Mouse (Mus musculus) embryonic facial prominence, embryonic 14.5 days (tissue): ENCODE data around the gene Wdr63. TPM values are rescaled to one million over a fixed set of nuclear protein-coding genes. Genes with fewer than 3 reads are reported as not detected.

ENCODE experiments used
- ATAC-seq: fragments of 200-750 bp; cut with Nextera tagmentation; 2 replicates; pipeline ENCODE4 v1.8.0; 2017; ENCODE audit warnings: low read depth, moderate number of reproducible peaks, moderate TSS enrichment
- DNase-seq: peaks from one replicate; pipeline ENCODE4 v3.0.0-alpha.2; 2015; ENCODE audit warnings: low spot score
- H3K27ac ChIP-seq: fragments of 300-500 bp; sonication (generic); replicated peaks from 2 replicates; pipeline ENCODE4 v1.5.1; 2014; ENCODE audit warnings: low read depth, mild to moderate bottlenecking, low read length, moderate library complexity
- H3K27me3 ChIP-seq: fragments of 300-500 bp; sonication (generic); replicated peaks from 2 replicates; pipeline ENCODE4 v1.6.1; 2014; ENCODE audit warnings: low read length; ENCODE audit not compliant: control insufficient read depth, insufficient read depth
- H3K36me3 ChIP-seq: fragments of 300-500 bp; sonication (generic); 2 replicates; pipeline ENCODE4 v1.6.1; 2014; ENCODE audit warnings: low read length, mixed read lengths; ENCODE audit not compliant: control insufficient read depth, insufficient read depth
- H3K4me1 ChIP-seq: fragments of 300-500 bp; sonication (generic); 2 replicates; pipeline ENCODE4 v1.6.1; 2014; ENCODE audit warnings: antibody characterized with exemption, low read length; ENCODE audit not compliant: control insufficient read depth, insufficient read depth
- H3K4me2 ChIP-seq: fragments of 300-500 bp; sonication (generic); 2 replicates; pipeline ENCODE4 v1.6.1; 2014; ENCODE audit warnings: low read depth, mild to moderate bottlenecking, low read length, moderate library complexity, mixed read lengths
- H3K4me3 ChIP-seq: fragments of 300-500 bp; sonication (generic); 2 replicates; pipeline ENCODE4 v1.5.1; 2014; ENCODE audit warnings: low read depth, mild to moderate bottlenecking, low read length
- H3K9ac ChIP-seq: fragments of 300-500 bp; sonication (generic); 2 replicates; pipeline ENCODE4 v1.6.1; 2014; ENCODE audit warnings: low read depth, mild to moderate bottlenecking, low read length, moderate library complexity, mixed read lengths
- H3K9me3 ChIP-seq: fragments of 300-500 bp; sonication (generic); 2 replicates; pipeline ENCODE4 v1.6.1; 2016; ENCODE audit warnings: low read length; ENCODE audit not compliant: control insufficient read depth
- WGBS: fragments of 180-500 bp; shearing (Covaris S2); extraction: QIAGEN DNeasy Blood & Tissue Kit; methylation state at CpG from one replicate; pipeline ENCODE4 v1.1.7; 2014; 5-methylcytosine and 5-hydroxymethylcytosine counted together
- polyA plus RNA-seq: library from polyadenylated mRNA; unstranded; fragments of >200 nt; fragmentation: Nextera tagmentation; extraction: Ambion mirVana; gene quantifications from 2 replicates; pipeline ENCODE4 v1.2.1, GENCODE M21; 2014

Wdr63 gene
- polyA plus RNA-seq, 1 experiment from 2014 or later = 2.3 TPM

DNA sequence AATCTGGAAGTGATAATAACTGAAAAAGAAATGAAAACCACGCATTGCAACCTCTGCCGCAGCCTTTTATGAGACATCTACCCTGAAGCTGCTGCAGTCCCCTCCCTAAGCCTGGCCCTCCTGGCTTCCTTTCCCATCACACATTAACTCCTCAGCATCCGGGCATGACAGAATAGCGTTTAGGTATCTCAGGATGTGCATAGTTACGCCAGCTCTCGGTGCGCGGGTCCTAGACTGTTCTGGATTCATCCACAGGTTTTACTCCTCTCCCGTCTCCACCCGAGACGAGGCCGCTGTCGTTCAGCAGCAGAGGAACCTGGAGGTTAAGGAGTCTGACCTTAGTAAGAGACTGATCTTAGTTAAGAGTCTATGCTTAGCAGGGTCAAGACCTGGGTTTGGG is 116.8 kb downstream of the Wdr63 start:
- Histone ChIP-seq H3K9me3 (no peaks in the 10 kb centered on the region), H3K27me3 (0 out of 2 replicates have a peak, but pooled peaks cover 3% of the 10 kb centered on the region), H3K4me3 (peak overlapping the region; percentile 6; the same call in 1 of the 2 replicates), H3K9ac (no peak overlapping the region), H3K4me1 (peaks cover 11% of the 10 kb centered on the region), H3K36me3 (no peaks in the 10 kb centered on the region), H3K4me2 (peak overlapping the region; percentile 36), H3K27ac (no peak overlapping the region)
- WGBS = 64% methylated on average over 13 of the region's 13 CpGs
- ATAC-seq (no peak), DNase-seq (no peak)

Other genes starting within 250 kb of the Wdr63 start
- 52.1 and 54.8 TPM in 2 replicates for gene Bcl10, start 185.3 kb downstream of the Wdr63 start, polyA plus RNA-seq
- 47.3 and 48.9 TPM in 2 replicates for gene 2410004B18Rik, start 170.1 kb downstream of the Wdr63 start, polyA plus RNA-seq
- 2.3 and 2.4 TPM in 2 replicates for gene Syde2, start 120.3 kb downstream of the Wdr63 start, polyA plus RNA-seq
- gene Mcoln3, start 9.3 kb upstream of the Wdr63 start, polyA plus RNA-seq = 7.1 and 7.9 TPM in 2 replicates
- gene Mcoln2, start 41.7 kb upstream of the Wdr63 start, polyA plus RNA-seq = 0.97 and 1.6 TPM in 2 replicates
- gene Lpar3, start 112.8 kb upstream of the Wdr63 start, polyA plus RNA-seq = 2.5 and 5.0 TPM in 2 replicates